ENCODE assay signal across 8 mouse cellular contexts in the genomic region with DNA sequence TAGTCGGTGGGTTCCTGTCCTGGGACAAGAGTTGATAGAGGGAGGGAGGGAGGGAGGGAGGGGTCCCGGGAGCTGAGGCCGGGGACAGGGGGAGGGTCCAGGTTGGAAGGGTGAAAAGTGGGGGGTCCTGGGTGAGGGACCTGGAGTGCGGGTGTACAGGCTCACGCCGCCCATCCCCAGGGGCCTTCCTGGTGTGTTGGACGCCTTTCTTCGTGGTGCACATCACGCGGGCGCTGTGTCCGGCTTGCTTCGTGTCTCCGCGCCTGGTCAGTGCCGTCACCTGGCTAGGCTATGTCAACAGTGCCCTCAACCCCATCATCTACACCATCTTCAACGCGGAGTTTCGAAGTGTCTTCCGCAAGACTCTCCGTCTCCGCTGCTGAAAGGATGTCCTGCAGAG. TPM values are rescaled to one million over a fixed set of nuclear protein-coding genes. Genes with fewer than 3 reads are reported as not detected.
DNase-seq lines count a peak whose midpoint lies in the region; ATAC-seq and TF ChIP-seq lines count a peak whose summit lies in the region.

No protein-coding gene starts in this region.

- no peak for TF ChIP-seq POLR2A in limb, embryonic 14.5 days (IDR thresholded peaks at IDR 0.05; ENCODE audit: borderline replicate concordance, extremely low read depth, insufficient read depth, insufficient read length)

- H3K27ac ChIP-seq in lung, embryonic 15.5 days = no peak overlapping the region
- no peak overlapping the region for H3K27ac ChIP-seq in forebrain, embryonic 13.5 days
- no peak overlapping the region for H3K27ac ChIP-seq in limb, embryonic 14.5 days (replicated peaks; ENCODE audit: low read depth, low read length)
- no peak overlapping the region for H3K27ac ChIP-seq in neural tube, embryonic 14.5 days (ENCODE audit: low read depth, low read length)

- no peaks in the 10 kb centered on the region for H3K9me3 ChIP-seq in lung, embryonic 15.5 days
- no peaks in the 10 kb centered on the region for H3K9me3 ChIP-seq in forebrain, embryonic 13.5 days (replicated peaks)
- H3K9me3 ChIP-seq in limb, embryonic 14.5 days (ENCODE audit: control insufficient read depth, low read length) = no peaks in the 10 kb centered on the region
- no peaks in the 10 kb centered on the region for H3K9me3 ChIP-seq in neural tube, embryonic 14.5 days (ENCODE audit: control insufficient read depth, low read length)

- no peak for ATAC-seq in lung, embryonic 15.5 days (ENCODE audit: borderline replicate concordance, extremely low read depth, low FRiP score, low TSS enrichment)
- ATAC-seq in forebrain, embryonic 13.5 days = no peak
- no peak for ATAC-seq in limb, embryonic 14.5 days (ENCODE audit: low FRiP score, low read depth)
- ATAC-seq in neural tube, embryonic 14.5 days (ENCODE audit: low read depth) = no peak

- 5% methylated on average over 22 of the region's 22 CpGs for WGBS in lung, embryonic 15.5 days
- WGBS in forebrain, embryonic 13.5 days = 5% methylated on average over 20 of the region's 22 CpGs
- WGBS in limb, embryonic 14.5 days = 12% methylated on average over 15 of the region's 22 CpGs
- 5% methylated on average over 22 of the region's 22 CpGs for WGBS in neural tube, embryonic 14.5 days

- H3K9ac ChIP-seq in lung, embryonic 15.5 days = no peak overlapping the region
- H3K9ac ChIP-seq in forebrain, embryonic 13.5 days = no peak overlapping the region
- H3K9ac ChIP-seq in limb, embryonic 14.5 days (ENCODE audit: low read depth, low read length, severe bottlenecking) = peak overlapping the region; percentile 53; the same call in 1 of the 2 replicates
- no peak overlapping the region for H3K9ac ChIP-seq in neural tube, embryonic 14.5 days (replicated peaks; ENCODE audit: low read depth, low read length)

- peak overlapping the region; percentile 32 for H3K4me3 ChIP-seq in lung, embryonic 15.5 days
- peak overlapping the region; percentile 35 for H3K4me3 ChIP-seq in forebrain, embryonic 13.5 days
- peak overlapping the region; percentile 39 for H3K4me3 ChIP-seq in limb, embryonic 14.5 days (replicated peaks; ENCODE audit: low read length)
- no peak overlapping the region for H3K4me3 ChIP-seq in neural tube, embryonic 14.5 days (ENCODE audit: low read depth, low read length)

- H3K4me1 ChIP-seq in lung, embryonic 15.5 days = peaks cover 31% of the 10 kb centered on the region
- peaks cover 28% of the 10 kb centered on the region for H3K4me1 ChIP-seq in forebrain, embryonic 13.5 days
- H3K4me1 ChIP-seq in limb, embryonic 14.5 days (ENCODE audit: control insufficient read depth, insufficient read depth, low read length) = peaks cover 4% of the 10 kb centered on the region; the same call in 1 of the 2 replicates
- H3K4me1 ChIP-seq in neural tube, embryonic 14.5 days (ENCODE audit: control insufficient read depth, insufficient read depth, low read length) = peaks cover 8% of the 10 kb centered on the region; the same call in 1 of the 2 replicates

- H3K4me2 ChIP-seq in lung, embryonic 15.5 days = peak overlapping the region; percentile 60
- peak overlapping the region; percentile 54 for H3K4me2 ChIP-seq in forebrain, embryonic 13.5 days
- H3K4me2 ChIP-seq in limb, embryonic 14.5 days (replicated peaks; ENCODE audit: low read depth, low read length, severe bottlenecking) = peak overlapping the region; percentile 79
- peak overlapping the region; percentile 53 for H3K4me2 ChIP-seq in neural tube, embryonic 14.5 days (ENCODE audit: low read depth, low read length)

- H3K36me3 ChIP-seq in lung, embryonic 15.5 days = peaks cover 5% of the 10 kb centered on the region; the same call in 1 of the 2 replicates
- H3K36me3 ChIP-seq in forebrain, embryonic 13.5 days (ENCODE audit: poor library complexity, severe bottlenecking) = peaks cover 26% of the 10 kb centered on the region
- H3K36me3 ChIP-seq in limb, embryonic 14.5 days (ENCODE audit: control insufficient read depth, insufficient read depth, low read length) = peaks cover 16% of the 10 kb centered on the region; the same call in 1 of the 2 replicates
- 0 out of 2 replicates have a peak, but pooled peaks cover 7% of the 10 kb centered on the region for H3K36me3 ChIP-seq in neural tube, embryonic 14.5 days (ENCODE audit: control insufficient read depth, insufficient read depth, low read length)

- DNase-seq in lung, adult 18-20 months = no peak
- no peak for DNase-seq in limb, embryonic 14.5 days (ENCODE audit: low spot score)
- DNase-seq in thymus, postnatal 10 days (ENCODE audit: low spot score in 2 of 2) = no peak
- DNase-seq in frontal cortex, postnatal 36 days (ENCODE audit: low spot score in 2 of 2) = no peak
- DNase-seq in kidney, postnatal 14 days = no peak

- H3K27me3 ChIP-seq in lung, embryonic 15.5 days = peaks cover 55% of the 10 kb centered on the region
- H3K27me3 ChIP-seq in forebrain, embryonic 13.5 days = peaks cover 63% of the 10 kb centered on the region
- H3K27me3 ChIP-seq in limb, embryonic 14.5 days (ENCODE audit: control insufficient read depth, insufficient read depth, low read length) = peaks cover 42% of the 10 kb centered on the region
- H3K27me3 ChIP-seq in neural tube, embryonic 14.5 days (ENCODE audit: control insufficient read depth, insufficient read depth, low read length) = peaks cover 34% of the 10 kb centered on the region

RNA-seq across cellular contexts. Expression of a gene that starts 2.7 kb away (rescaled TPM):
- polyA plus RNA-seq in lung, embryonic 15.5 days (2015; fragmentation: Nextera tagmentation; extraction: Ambion mirVana) = 0.49 and 0.57 TPM in 2 replicates
- polyA plus RNA-seq in forebrain, embryonic 13.5 days (2015; fragmentation: Nextera tagmentation; extraction: Ambion mirVana) = 0.55 and 0.70 TPM in 2 replicates
- polyA plus RNA-seq in limb, embryonic 14.5 days (2012; rRNA removed) = 3.1 and 4.0 TPM in 2 replicates
- polyA plus RNA-seq in limb, embryonic 14.5 days (2014; fragmentation: Nextera tagmentation; extraction: Ambion mirVana) = 1.5 and 2.0 TPM in 2 replicates
- 0.73 and 0.90 TPM in 2 replicates for polyA plus RNA-seq in neural tube, embryonic 14.5 days (2014; fragmentation: Nextera tagmentation; extraction: Ambion mirVana)

RNA-seq across cellular contexts. Expression of a gene that starts 15.5 kb away (rescaled TPM):
- polyA plus RNA-seq in lung, embryonic 15.5 days (2015; fragmentation: Nextera tagmentation; extraction: Ambion mirVana) = 2.3 and 2.6 TPM in 2 replicates
- polyA plus RNA-seq in forebrain, embryonic 13.5 days (2015; fragmentation: Nextera tagmentation; extraction: Ambion mirVana) = 0.60 and 0.62 TPM in 2 replicates
- polyA plus RNA-seq in limb, embryonic 14.5 days (2012; rRNA removed) = 17.5 and 17.6 TPM in 2 replicates
- 14.2 and 17.3 TPM in 2 replicates for polyA plus RNA-seq in limb, embryonic 14.5 days (2014; fragmentation: Nextera tagmentation; extraction: Ambion mirVana)
- polyA plus RNA-seq in neural tube, embryonic 14.5 days (2014; fragmentation: Nextera tagmentation; extraction: Ambion mirVana) = 3.9 and 4.2 TPM in 2 replicates

RNA-seq across cellular contexts. Expression of a gene that starts 17.9 kb away (rescaled TPM):
- polyA plus RNA-seq in lung, embryonic 15.5 days (2015; fragmentation: Nextera tagmentation; extraction: Ambion mirVana) = not detected in 2 replicates
- polyA plus RNA-seq in forebrain, embryonic 13.5 days (2015; fragmentation: Nextera tagmentation; extraction: Ambion mirVana) = not detected in 2 replicates
- polyA plus RNA-seq in limb, embryonic 14.5 days (2012; rRNA removed) = 0.29 and 0.35 TPM in 2 replicates
- polyA plus RNA-seq in limb, embryonic 14.5 days (2014; fragmentation: Nextera tagmentation; extraction: Ambion mirVana) = 0.18 and 0.43 TPM in 2 replicates
- polyA plus RNA-seq in neural tube, embryonic 14.5 days (2014; fragmentation: Nextera tagmentation; extraction: Ambion mirVana) = not detected in 2 replicates

RNA-seq across cellular contexts. Expression of a gene that starts 28.2 kb away (rescaled TPM):
- polyA plus RNA-seq in lung, embryonic 15.5 days (2015; fragmentation: Nextera tagmentation; extraction: Ambion mirVana) = 3.0 and 4.6 TPM in 2 replicates
- 1.0 and 1.1 TPM in 2 replicates for polyA plus RNA-seq in forebrain, embryonic 13.5 days (2015; fragmentation: Nextera tagmentation; extraction: Ambion mirVana)
- 3.2 and 4.6 TPM in 2 replicates for polyA plus RNA-seq in limb, embryonic 14.5 days (2012; rRNA removed)
- 2.1 TPM in 2 replicates for polyA plus RNA-seq in limb, embryonic 14.5 days (2014; fragmentation: Nextera tagmentation; extraction: Ambion mirVana)
- 0.57 and 0.66 TPM in 2 replicates for polyA plus RNA-seq in neural tube, embryonic 14.5 days (2014; fragmentation: Nextera tagmentation; extraction: Ambion mirVana)

RNA-seq across cellular contexts. Expression of a gene that starts 33.0 kb away (rescaled TPM):
- 56.0 and 56.2 TPM in 2 replicates for polyA plus RNA-seq in lung, embryonic 15.5 days (2015; fragmentation: Nextera tagmentation; extraction: Ambion mirVana)
- polyA plus RNA-seq in forebrain, embryonic 13.5 days (2015; fragmentation: Nextera tagmentation; extraction: Ambion mirVana) = 88.1 and 105 TPM in 2 replicates
- 47.0 TPM in 2 replicates for polyA plus RNA-seq in limb, embryonic 14.5 days (2012; rRNA removed)
- 82.6 and 89.1 TPM in 2 replicates for polyA plus RNA-seq in limb, embryonic 14.5 days (2014; fragmentation: Nextera tagmentation; extraction: Ambion mirVana)
- 186 and 228 TPM in 2 replicates for polyA plus RNA-seq in neural tube, embryonic 14.5 days (2014; fragmentation: Nextera tagmentation; extraction: Ambion mirVana)
